In genomic region chr10:45146821-45147220, GRCm38 (mm10) we compare ENCODE assay signal across 16 mouse cellular contexts. TPM values are rescaled to one million over a fixed set of nuclear protein-coding genes. Genes with fewer than 3 reads are reported as not detected.
DNase-seq lines count a peak whose midpoint lies in the region; ATAC-seq and TF ChIP-seq lines count a peak whose summit lies in the region.
"Had no signal": no experiment of that assay in that cellular context is flagged by ENCODE, and none has a peak within 500 bp of the region (broad histone marks: within the 10 kb centered on the region; RNA-seq: fewer than 3 reads in every experiment).

No protein-coding gene starts in this region.

- peaks cover 43% of the 10 kb centered on the region for H3K36me3 ChIP-seq in heart, embryonic 13.5 days
- H3K36me3 ChIP-seq in MEL (ENCODE audit: control insufficient read depth in 1 of 2, insufficient read depth in 2 of 2, low read length in 2 of 2), result peaks cover 0 to 7% of the 10 kb centered on the region in 2 experiments; a peak in 2 of 4 replicates
- H3K36me3 ChIP-seq in midbrain, embryonic 13.5 days, result peaks cover 23% of the 10 kb centered on the region

- no peak overlapping the region for H3K4me3 ChIP-seq in heart, embryonic 13.5 days
- H3K4me3 ChIP-seq in MEL (ENCODE audit: control insufficient read depth in 1 of 2, insufficient read depth in 1 of 2, low read depth in 2 of 2, low read length in 2 of 2), result no peak overlapping the region
- no peak overlapping the region for H3K4me3 ChIP-seq in midbrain, embryonic 13.5 days (replicated peaks)
- H3K4me3 ChIP-seq: left cerebral cortex, adult 2 months; myocyte had no signal

- H3K9ac ChIP-seq in heart, embryonic 13.5 days, result peak overlapping the region; percentile 47
- no peak overlapping the region for H3K9ac ChIP-seq in MEL (ENCODE audit: control insufficient read depth, low read depth, low read length, poor library complexity, severe bottlenecking)
- H3K9ac ChIP-seq in midbrain, embryonic 13.5 days (replicated peaks), result peak overlapping the region; percentile 33; the same call in 1 of the 2 replicates
- H3K9ac ChIP-seq: liver, postnatal 0 days had no signal

- no peak for TF ChIP-seq CTCF in MEL (IDR thresholded peaks at IDR 0.05 in 2 of 3, conservative IDR thresholded peaks at IDR 0.05 in 1 of 3; ENCODE audit: control insufficient read depth in 1 of 3, insufficient read depth in 1 of 3, low read depth in 2 of 3, low read length in 3 of 3, poor library complexity in 1 of 3, severe bottlenecking in 1 of 3)

- TF ChIP-seq EP300 in MEL (IDR thresholded peaks at IDR 0.05; ENCODE audit: low read depth in 1 of 2, low read length in 2 of 2), result no peak

- no peak for DNase-seq in heart, adult 9 months (ENCODE audit: low spot score in 2 of 2)
- no peak for DNase-seq in MEL (ENCODE audit: low read depth, low spot score)
- DNase-seq in embryo, embryonic 10.5 days (ENCODE audit: low spot score), result peak; percentile 37
- no peak for DNase-seq in layer of hippocampus, adult 9-10 months (ENCODE audit: low spot score)
- no peak for DNase-seq in kidney, postnatal 25 days
- no peak for DNase-seq in kidney, adult 18-20 months
- DNase-seq: cerebellum, adult 18-20 months; kidney, adult 8-10 months; liver, postnatal 0 days had no signal

- H3K79me2 ChIP-seq in MEL (ENCODE audit: control insufficient read depth, insufficient read depth, low read length, poor library complexity), result no peaks in the 10 kb centered on the region

- H3K4me2 ChIP-seq in heart, embryonic 13.5 days, result peak overlapping the region; percentile 20; the same call in 1 of the 2 replicates
- H3K4me2 ChIP-seq in midbrain, embryonic 13.5 days (replicated peaks), result peak overlapping the region; percentile 12

- no peak for TF ChIP-seq RAD21 in MEL (IDR thresholded peaks at IDR 0.05; ENCODE audit: low read depth, low read length)

- peak overlapping the region; percentile 73 for H3K27ac ChIP-seq in heart, embryonic 13.5 days (replicated peaks)
- H3K27ac ChIP-seq in MEL (ENCODE audit: control insufficient read depth, low read depth, low read length), result no peak overlapping the region
- H3K27ac ChIP-seq in midbrain, embryonic 13.5 days, result peak overlapping the region; percentile 77
- H3K27ac ChIP-seq: left cerebral cortex, adult 2 months; macrophage had no signal

- H3K27me3 ChIP-seq in heart, embryonic 13.5 days (replicated peaks), result no peaks in the 10 kb centered on the region
- no peaks in the 10 kb centered on the region for H3K27me3 ChIP-seq in MEL (ENCODE audit: control insufficient read depth in 1 of 2, insufficient read depth in 2 of 2, low read length in 2 of 2)
- no peaks in the 10 kb centered on the region for H3K27me3 ChIP-seq in midbrain, embryonic 13.5 days

- peaks cover 63% of the 10 kb centered on the region for H3K4me1 ChIP-seq in heart, embryonic 13.5 days
- H3K4me1 ChIP-seq in MEL (ENCODE audit: control insufficient read depth in 1 of 2, insufficient read depth in 2 of 2, low read length in 2 of 2), result no peaks in the 10 kb centered on the region
- H3K4me1 ChIP-seq in midbrain, embryonic 13.5 days (replicated peaks), result peaks cover 26% of the 10 kb centered on the region

- no peak for TF ChIP-seq POLR2A in MEL (IDR thresholded peaks at IDR 0.05; ENCODE audit: control insufficient read depth in 1 of 2, insufficient read depth in 1 of 2, low read depth in 1 of 2, low read length in 2 of 2, poor library complexity in 1 of 2)

- no peak; the same call in 1 of the 2 replicates for ATAC-seq in heart, embryonic 13.5 days (ENCODE audit: extremely low read depth, insufficient number of reproducible peaks, low FRiP score, low TSS enrichment)
- ATAC-seq in midbrain, embryonic 13.5 days, result peak; percentile 22; the same call in 1 of the 2 replicates
- ATAC-seq: liver, postnatal 0 days had no signal

- whole genome bisulfite sequencing in heart, embryonic 13.5 days, result 22% methylated on average over 6 of the region's 6 CpGs
- 8% methylated on average over 6 of the region's 6 CpGs for WGBS in midbrain, embryonic 13.5 days

- no peaks in the 10 kb centered on the region for H3K9me3 ChIP-seq in heart, embryonic 13.5 days
- no peaks in the 10 kb centered on the region for H3K9me3 ChIP-seq in MEL (replicated peaks; ENCODE audit: insufficient read depth, low read length)
- no peaks in the 10 kb centered on the region for H3K9me3 ChIP-seq in midbrain, embryonic 13.5 days

TF ChIP-seq in MEL, 35 proteins besides CTCF, POLR2A, EP300 and RAD21:
- no peak for TF ChIP-seq USF2 (IDR thresholded peaks at IDR 0.05; ENCODE audit: borderline replicate concordance in 1 of 2, insufficient read depth in 1 of 2, low read depth in 1 of 2, low read length in 2 of 2)
- 0 out of 2 replicates have a peak, but pooled peaks have one; percentile 6 for TF ChIP-seq GATA1 (IDR thresholded peaks at IDR 0.05; ENCODE audit: low read depth, low read length)

RNA-seq across cellular contexts. Expression of gene Popdc3, which starts 31.1 kb away (rescaled TPM):
- polyA plus RNA-seq in heart, embryonic 13.5 days (2015; fragmentation: Nextera tagmentation; extraction: Ambion mirVana), result 32.2 and 35.2 TPM in 2 replicates
- not detected in 2 replicates for total RNA-seq in MEL (2012; rRNA removed)
- polyA plus RNA-seq in MEL (2012; ENCODE audit: insufficient read depth in 1 of 2, insufficient read length in 2 of 2, low read depth in 1 of 2, low replicate concordance in 2 of 2, missing spikeins in 1 of 2), result not detected
- 0.54 and 0.73 TPM in 2 replicates for polyA plus RNA-seq in midbrain, embryonic 13.5 days (2015; fragmentation: Nextera tagmentation; extraction: Ambion mirVana)
- total RNA-seq: hematopoietic stem cell, adult 5-6 weeks had no signal
- polyA plus RNA-seq: liver, postnatal 0 days; macrophage; testis, adult 2 months had no signal

Comparison
In these comparisons a context has a peak if more than half of its experiments do, and no peak if none do; other contexts are left out.
1. RNA of gene Popdc3, which starts 31.1 kb away (polyA plus RNA-seq): 32.2 to 35.2 TPM in heart, embryonic 13.5 days; 0.54 to 0.73 TPM in midbrain, embryonic 13.5 days and not detected in MEL; every median in the first group is over 10 times any median in the second.